Mouse (Mus musculus): Measurements from ENCODE around the gene Ugt1a2.

- TF ChIP-seq CTCF (IDR thresholded peaks at IDR 0.05; ENCODE audit: extremely low read depth, insufficient read length, insufficient replicate concordance, low read depth, low read length) (no peak), POLR2A (IDR thresholded peaks at IDR 0.05; ENCODE audit: low read depth, low read length) (no peak)
These were observed 34.2 kb downstream of the Ugt1a2 start for GRCm38 (mm10) chr1:88234646-88235045.
